Mouse (Mus musculus) stomach, postnatal 0 days (tissue): ENCODE measurements around the gene 1700028K03Rik. TPM values are rescaled to one million over a fixed set of nuclear protein-coding genes. Genes with fewer than 3 reads are reported as not detected.
A peak's percentile ranks its signal among the peaks of the same experiment; 100 is the strongest.

Experiments used
- ATAC-seq: fragments of 200-750 bp; cut with Nextera tagmentation; 2 replicates; pipeline ENCODE4 v1.8.0; 2017; ENCODE audit not compliant: low FRiP score, low TSS enrichment
- DNase-seq: peaks from one replicate; pipeline ENCODE4 v3.0.0-alpha.2; 2016; ENCODE audit warnings: low spot score
- H3K27ac ChIP-seq: fragments of 300-500 bp; sonication (generic); replicated peaks from 2 replicates; pipeline ENCODE4 v1.5.1; 2014; ENCODE audit warnings: mild to moderate bottlenecking, control low read depth
- H3K27me3 ChIP-seq: fragments of 300-500 bp; sonication (generic); 2 replicates; pipeline ENCODE4 v1.6.1; 2014; ENCODE audit warnings: low read length; ENCODE audit not compliant: control insufficient read depth, insufficient read depth
- H3K36me3 ChIP-seq: fragments of 300-500 bp; sonication (generic); 2 replicates; pipeline ENCODE4 v1.6.1; 2014; ENCODE audit warnings: low read length, mixed read lengths; ENCODE audit not compliant: control insufficient read depth, insufficient read depth
- H3K4me1 ChIP-seq: fragments of 300-500 bp; sonication (generic); replicated peaks from 2 replicates; pipeline ENCODE4 v1.6.1; 2014; ENCODE audit warnings: antibody characterized with exemption; ENCODE audit not compliant: control insufficient read depth, insufficient read depth
- H3K4me2 ChIP-seq: fragments of 300-500 bp; sonication (generic); replicated peaks from 2 replicates; pipeline ENCODE4 v1.6.1; 2014; ENCODE audit warnings: low read depth, mild to moderate bottlenecking, control low read depth, moderate library complexity
- H3K4me3 ChIP-seq: fragments of 300-500 bp; sonication (generic); 2 replicates; pipeline ENCODE4 v1.5.1; 2014; ENCODE audit warnings: low read depth, low read length, control low read depth
- H3K9ac ChIP-seq: fragments of 300-500 bp; sonication (generic); 2 replicates; pipeline ENCODE4 v1.6.1; 2014; ENCODE audit warnings: mild to moderate bottlenecking, low read length, control low read depth, mixed read lengths
- H3K9me3 ChIP-seq: fragments of 300-500 bp; sonication (generic); 2 replicates; pipeline ENCODE4 v1.6.1; 2016; ENCODE audit warnings: low read length; ENCODE audit not compliant: control insufficient read depth
- CTCF ChIP-seq: IDR thresholded peaks from 2 replicates; pipeline ENCODE4 v1.5.1; 2016; ENCODE audit warnings: antibody characterized with exemption, low read depth, mild to moderate bottlenecking, moderate library complexity
- EP300 ChIP-seq: optimal IDR thresholded peaks from 2 replicates; pipeline ENCODE3; 2016; ENCODE audit warnings: antibody characterized with exemption
- WGBS: fragments of 180-500 bp; shearing (Covaris S2); extraction: QIAGEN DNeasy Blood & Tissue Kit; methylation state at CpG from one replicate; pipeline ENCODE4 v1.1.7; 2014; 5-methylcytosine and 5-hydroxymethylcytosine counted together
- polyA plus RNA-seq: library from polyadenylated mRNA; unstranded; fragments of >200 nt; fragmentation: Nextera tagmentation; extraction: Ambion mirVana; gene quantifications from 2 replicates; pipeline ENCODE4 v1.2.1, GENCODE M21; 2015

The 1700028K03Rik gene
- polyA plus RNA-seq, 1 experiment from 2014 or later: 0.04 TPM

DNA sequence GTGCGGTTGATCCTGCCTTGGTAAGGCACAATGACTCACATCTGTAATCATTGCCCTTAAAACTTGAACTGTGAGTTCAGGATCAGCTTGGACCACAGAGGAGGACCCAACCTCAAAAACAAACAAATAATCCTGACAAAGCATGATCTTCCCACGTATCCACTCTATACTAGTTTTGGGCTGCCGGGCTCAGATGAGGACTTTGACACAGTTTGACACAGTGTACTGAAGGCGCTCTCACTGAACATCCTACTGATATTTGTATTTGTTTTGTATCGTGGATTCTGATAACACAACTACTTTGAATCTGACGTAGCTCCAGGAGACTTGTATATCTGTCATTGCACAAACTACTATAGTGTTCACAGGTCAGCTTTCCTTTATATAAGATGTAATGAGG is 13.1 kb upstream of the 1700028K03Rik start:
- Histone ChIP-seq H3K36me3 (no peaks in the 10 kb centered on the region), H3K4me3 (no peak overlapping the region), H3K9ac (no peak overlapping the region), H3K27me3 (no peaks in the 10 kb centered on the region), H3K9me3 (no peaks in the 10 kb centered on the region), H3K4me1 (no peaks in the 10 kb centered on the region; the same call in 1 of the 2 replicates), H3K4me2 (no peak overlapping the region), H3K27ac (no peak overlapping the region)
- DNase-seq (no peak), ATAC-seq (peak; percentile 93)
- TF ChIP-seq CTCF: no peak
- no peak for TF ChIP-seq EP300
- 65% methylated on average over 6 of the region's 6 CpGs for WGBS

DNA sequence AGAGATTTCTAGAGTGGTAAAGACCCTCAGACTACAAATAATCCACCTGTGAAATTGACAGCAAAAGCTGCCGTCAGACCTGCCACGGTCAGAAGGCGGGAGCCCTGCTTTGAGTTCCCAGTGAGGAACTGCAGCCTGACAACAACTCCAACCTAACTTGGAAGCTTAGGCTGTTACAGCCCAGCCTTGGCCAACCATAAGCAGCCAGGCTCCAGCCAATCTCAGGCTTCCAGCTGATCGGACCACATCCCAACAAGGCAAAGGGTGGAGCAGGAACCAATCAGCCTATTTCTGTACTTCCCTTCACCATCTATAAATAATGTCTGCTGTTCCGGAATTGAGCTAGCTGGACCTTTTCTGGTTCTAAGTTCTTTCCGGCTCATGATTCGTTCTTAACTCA is 12.6 kb upstream of the 1700028K03Rik start:
- Histone ChIP-seq H3K4me2 (0 out of 2 replicates have a peak overlapping the region, but pooled peaks have one; percentile 5), H3K27ac (no peak overlapping the region), H3K9me3 (no peaks in the 10 kb centered on the region), H3K27me3 (no peaks in the 10 kb centered on the region), H3K9ac (no peak overlapping the region), H3K4me1 (no peaks in the 10 kb centered on the region; the same call in 1 of the 2 replicates), H3K4me3 (no peak overlapping the region), H3K36me3 (no peaks in the 10 kb centered on the region)
- TF ChIP-seq CTCF (no peak), EP300 (no peak)
- DNase-seq: no peak
- ATAC-seq: peak; percentile 71; the same call in 1 of the 2 replicates
- 61% methylated on average over 7 of the region's 7 CpGs for WGBS

DNA sequence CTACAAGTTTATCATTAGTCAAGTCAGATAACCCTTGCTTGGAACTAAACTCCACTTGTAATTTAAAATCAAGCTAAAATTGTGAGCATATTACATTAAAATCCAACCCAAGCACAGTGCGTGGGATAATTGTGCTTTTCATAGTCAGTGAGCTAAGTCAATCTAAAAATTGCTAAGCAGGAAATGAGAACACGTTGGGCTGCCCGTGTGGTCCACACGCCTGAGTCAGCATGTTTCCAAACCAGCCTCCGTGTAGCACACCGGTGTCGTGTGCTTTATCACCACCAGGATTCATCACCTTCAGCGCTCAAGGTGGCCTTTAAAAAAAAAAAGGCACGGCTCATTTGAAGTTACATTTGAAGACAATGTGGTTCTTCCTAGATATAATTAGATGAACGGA is 10.2 kb upstream of the 1700028K03Rik start:
- Histone ChIP-seq H3K27ac (no peak overlapping the region), H3K9me3 (no peaks in the 10 kb centered on the region), H3K36me3 (no peaks in the 10 kb centered on the region), H3K4me2 (no peak overlapping the region), H3K4me3 (no peak overlapping the region), H3K4me1 (no peaks in the 10 kb centered on the region; the same call in 1 of the 2 replicates), H3K27me3 (no peaks in the 10 kb centered on the region), H3K9ac (no peak overlapping the region)
- DNase-seq (no peak), ATAC-seq (no peak)
- no peak for TF ChIP-seq EP300
- WGBS: 76% methylated on average over 10 of the region's 10 CpGs

DNA sequence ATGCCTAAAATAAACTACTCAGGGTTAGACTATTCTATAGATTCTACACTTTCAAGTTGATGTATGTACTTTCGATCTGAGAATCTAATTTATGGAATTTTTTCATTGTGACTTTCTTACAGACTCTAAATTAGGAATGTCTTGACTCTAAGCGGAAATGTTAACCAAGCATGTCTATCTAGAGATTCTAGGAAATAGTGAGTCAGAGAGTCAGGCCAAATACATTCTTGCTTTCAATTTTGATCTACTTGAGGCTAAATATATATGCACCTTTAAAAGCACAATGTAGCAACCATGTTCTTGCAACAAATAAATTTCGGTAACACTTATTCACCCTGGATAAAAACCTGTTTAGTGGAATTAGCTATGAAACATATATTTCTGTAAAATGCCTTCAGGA is 5.7 kb upstream of the 1700028K03Rik start:
- TF ChIP-seq EP300 (no peak), CTCF (no peak)
- Histone ChIP-seq H3K36me3 (no peaks in the 10 kb centered on the region), H3K27me3 (no peaks in the 10 kb centered on the region), H3K27ac (no peak overlapping the region), H3K4me3 (no peak overlapping the region), H3K9ac (no peak overlapping the region), H3K4me1 (no peaks in the 10 kb centered on the region), H3K4me2 (no peak overlapping the region), H3K9me3 (no peaks in the 10 kb centered on the region)
- DNase-seq: no peak
- 82% methylated on average over 3 of the region's 3 CpGs for WGBS
- no peak for ATAC-seq

DNA sequence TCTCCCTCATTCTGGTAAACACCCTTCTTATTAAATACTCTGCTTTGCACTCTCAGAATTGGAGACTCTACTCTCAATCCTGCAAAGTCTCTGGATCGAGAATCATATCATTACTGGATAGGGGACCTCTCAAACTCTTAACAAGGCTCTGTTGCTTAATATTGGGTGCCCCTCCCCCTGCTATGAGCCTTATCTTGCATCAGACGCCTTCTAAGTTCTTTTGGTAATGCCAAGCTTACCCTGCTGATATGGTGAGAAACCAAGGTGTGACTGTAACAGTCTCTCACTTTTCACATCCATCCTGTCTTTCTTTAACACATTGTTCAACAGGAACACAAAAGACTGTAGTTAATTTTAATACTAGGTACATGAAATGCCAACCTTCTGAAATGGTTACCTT is 919 bp upstream of the 1700028K03Rik start:
- Histone ChIP-seq H3K4me3 (no peak overlapping the region), H3K4me1 (no peaks in the 10 kb centered on the region), H3K27me3 (no peaks in the 10 kb centered on the region), H3K36me3 (no peaks in the 10 kb centered on the region), H3K9me3 (no peaks in the 10 kb centered on the region), H3K9ac (no peak overlapping the region), H3K4me2 (no peak overlapping the region), H3K27ac (no peak overlapping the region)
- ATAC-seq (no peak), DNase-seq (no peak)
- TF ChIP-seq CTCF (no peak), EP300 (no peak)
- 59% methylated on average over 2 of the region's 2 CpGs for WGBS

DNA sequence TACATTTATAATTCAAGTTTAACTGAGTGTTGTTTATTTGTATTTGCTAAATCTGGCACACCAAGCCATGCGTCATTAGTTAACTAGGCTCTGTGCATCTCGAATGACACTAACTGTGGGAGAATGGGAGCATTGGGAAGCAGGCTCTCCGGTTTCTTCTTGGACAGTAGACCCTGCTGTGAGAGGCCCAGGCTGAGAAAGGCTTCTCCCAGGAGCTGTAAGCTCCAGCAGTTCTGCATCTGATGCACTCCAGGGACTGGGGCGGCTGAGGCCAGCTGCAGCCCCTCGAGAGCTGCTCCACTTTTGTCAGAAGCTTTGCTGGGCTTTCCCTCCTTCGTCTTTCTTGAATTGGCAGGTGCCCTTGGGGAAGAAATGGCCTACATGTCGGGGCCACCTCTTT is 7.2 kb downstream of the 1700028K03Rik start:
- H3K4me2 ChIP-seq: no peak overlapping the region
- no peaks in the 10 kb centered on the region for H3K4me1 ChIP-seq
- no peak for TF ChIP-seq EP300
- no peak for TF ChIP-seq CTCF
- no peak for DNase-seq
- no peaks in the 10 kb centered on the region for H3K36me3 ChIP-seq
- no peak for ATAC-seq
- no peak overlapping the region for H3K9ac ChIP-seq
- H3K9me3 ChIP-seq: no peaks in the 10 kb centered on the region
- no peaks in the 10 kb centered on the region for H3K27me3 ChIP-seq
- no peak overlapping the region for H3K27ac ChIP-seq
- H3K4me3 ChIP-seq: no peak overlapping the region
- 37% methylated on average over 7 of the region's 7 CpGs for WGBS
